Mouse (Mus musculus): ENCODE data around the gene Ralgps2.

Gene Ralgps2

GRCm38 (mm10) chr1:156909265-156909664 lies 30.2 kb downstream of the Ralgps2 start:
- no peak for DNase-seq (ENCODE audit: low spot score in 2 of 2)

- DNase-seq (ENCODE audit: low spot score in 2 of 2) = no peak
Observed at GRCm38 (mm10) chr1:156905660-156906059, 33.8 kb downstream of the Ralgps2 start.

GRCm38 (mm10) chr1:156903899-156904298 lies 35.5 kb downstream of the Ralgps2 start:
- DNase-seq (ENCODE audit: low spot score in 2 of 2) = no peak

GRCm38 (mm10) chr1:156901689-156902088 lies 37.7 kb downstream of the Ralgps2 start:
- DNase-seq (ENCODE audit: low spot score in 2 of 2) = no peak

- DNase-seq (ENCODE audit: low spot score in 2 of 2) = no peak
Observed at GRCm38 (mm10) chr1:156891561-156891960, 47.9 kb downstream of the Ralgps2 start.

GRCm38 (mm10) chr1:156888830-156889229 lies 50.6 kb downstream of the Ralgps2 start:
- DNase-seq (ENCODE audit: low spot score in 2 of 2) = no peak

- DNase-seq (ENCODE audit: low spot score in 2 of 2) = no peak
Observed at GRCm38 (mm10) chr1:156885879-156886278, 53.5 kb downstream of the Ralgps2 start.

GRCm38 (mm10) chr1:156884782-156885181 lies 54.6 kb downstream of the Ralgps2 start:
- DNase-seq (ENCODE audit: low spot score in 2 of 2) = no peak

- DNase-seq (ENCODE audit: low spot score in 2 of 2) = no peak
Observed at GRCm38 (mm10) chr1:156870616-156871015, 68.8 kb downstream of the Ralgps2 start.

GRCm38 (mm10) chr1:156870028-156870427 lies 69.4 kb downstream of the Ralgps2 start:
- no peak for DNase-seq (ENCODE audit: low spot score in 2 of 2)

- no peak for DNase-seq (ENCODE audit: low spot score in 2 of 2)
Observed at GRCm38 (mm10) chr1:156864240-156864639, 75.2 kb downstream of the Ralgps2 start.

- no peak for DNase-seq (ENCODE audit: low spot score in 2 of 2)
Observed at GRCm38 (mm10) chr1:156863726-156864125, 75.7 kb downstream of the Ralgps2 start.

GRCm38 (mm10) chr1:156861475-156862043 lies 77.9 kb downstream of the Ralgps2 start:
- no peak for DNase-seq (ENCODE audit: low spot score in 2 of 2)

- DNase-seq (ENCODE audit: low spot score in 2 of 2) = no peak
Observed at GRCm38 (mm10) chr1:156860266-156860665, 79.2 kb downstream of the Ralgps2 start.

- no peak for DNase-seq (ENCODE audit: low spot score in 2 of 2)
Observed at GRCm38 (mm10) chr1:156859711-156860250, 79.6 kb downstream of the Ralgps2 start.

GRCm38 (mm10) chr1:156859156-156859555 lies 80.3 kb downstream of the Ralgps2 start:
- no peak for DNase-seq (ENCODE audit: low spot score in 2 of 2)

GRCm38 (mm10) chr1:156856666-156857065 lies 82.8 kb downstream of the Ralgps2 start:
- DNase-seq (ENCODE audit: low spot score in 2 of 2) = no peak

- no peak for DNase-seq (ENCODE audit: low spot score in 2 of 2)
Observed at GRCm38 (mm10) chr1:156854558-156854957, 84.9 kb downstream of the Ralgps2 start.

- DNase-seq (ENCODE audit: low spot score in 2 of 2) = no peak
Observed at GRCm38 (mm10) chr1:156852872-156853271, 86.6 kb downstream of the Ralgps2 start.

GRCm38 (mm10) chr1:156852409-156852808 lies 87.0 kb downstream of the Ralgps2 start:
- DNase-seq (ENCODE audit: low spot score in 2 of 2) = no peak

GRCm38 (mm10) chr1:156847098-156847497 lies 92.3 kb downstream of the Ralgps2 start:
- no peak for DNase-seq (ENCODE audit: low spot score in 2 of 2)

GRCm38 (mm10) chr1:156841625-156842339 lies 97.6 kb downstream of the Ralgps2 start:
- no peak for DNase-seq (ENCODE audit: low spot score in 2 of 2)

- peak; percentile 58 to 68 for DNase-seq (ENCODE audit: low spot score in 2 of 2)
Observed at GRCm38 (mm10) chr1:156838695-156839094, 100.7 kb downstream of the Ralgps2 start.
